Mouse (Mus musculus) neural tube, embryonic 11.5 days (tissue): ENCODE measurements around the gene Trim80. TPM values are rescaled to one million over a fixed set of nuclear protein-coding genes. Genes with fewer than 3 reads are reported as not detected.
"Not testable (repeated sequence)": the region's sequence is repeated elsewhere in the genome, so short reads cannot be mapped to it uniquely, and the experiment has no call there.

Experiments
- ATAC-seq: fragments of 200-750 bp; cut with Nextera tagmentation; 2 replicates; pipeline ENCODE4 v1.8.0; 2017; ENCODE audit warnings: moderate number of reproducible peaks, mild to moderate bottlenecking, moderate TSS enrichment, moderate library complexity; ENCODE audit not compliant: insufficient read depth, low FRiP score, low TSS enrichment
- DNase-seq: peaks from one replicate; pipeline ENCODE4 v3.0.0-alpha.2; 2015; ENCODE audit warnings: low spot score
- H3K27ac ChIP-seq: fragments of 300-500 bp; sonication (generic); 2 replicates; pipeline ENCODE4 v1.5.1; 2014; ENCODE audit warnings: low read depth, mild to moderate bottlenecking, low read length
- H3K27me3 ChIP-seq: fragments of 300-500 bp; sonication (generic); 2 replicates; pipeline ENCODE4 v1.6.1; 2014; ENCODE audit warnings: mild to moderate bottlenecking, low read length, mixed read lengths; ENCODE audit not compliant: control insufficient read depth, insufficient read depth
- H3K36me3 ChIP-seq: fragments of 300-500 bp; sonication (generic); 2 replicates; pipeline ENCODE4 v1.6.1; 2014; ENCODE audit warnings: mild to moderate bottlenecking, low read length, moderate library complexity, mixed read lengths; ENCODE audit not compliant: control insufficient read depth, insufficient read depth
- H3K4me1 ChIP-seq: fragments of 300-500 bp; sonication (generic); 2 replicates; pipeline ENCODE4 v1.6.1; 2014; ENCODE audit warnings: low read length, mixed read lengths; ENCODE audit not compliant: control insufficient read depth, insufficient read depth
- H3K4me2 ChIP-seq: fragments of 300-500 bp; sonication (generic); 2 replicates; pipeline ENCODE4 v1.6.1; 2014; ENCODE audit warnings: low read depth, mild to moderate bottlenecking, moderate library complexity
- H3K4me3 ChIP-seq: fragments of 300-500 bp; sonication (generic); 2 replicates; pipeline ENCODE4 v1.5.1; 2014; ENCODE audit warnings: low read depth, low read length
- H3K9ac ChIP-seq: fragments of 300-500 bp; sonication (generic); 2 replicates; pipeline ENCODE4 v1.6.1; 2014; ENCODE audit warnings: mild to moderate bottlenecking, low read length
- H3K9me3 ChIP-seq: fragments of 300-500 bp; sonication (generic); 2 replicates; pipeline ENCODE4 v1.6.1; 2016; ENCODE audit warnings: low read length; ENCODE audit not compliant: control insufficient read depth
- WGBS: fragments of 180-500 bp; shearing (Covaris S2); extraction: QIAGEN DNeasy Blood & Tissue Kit; methylation state at CpG from one replicate; pipeline ENCODE4 v1.1.7; 2014; 5-methylcytosine and 5-hydroxymethylcytosine counted together
- polyA plus RNA-seq: library from polyadenylated mRNA; unstranded; fragments of >200 nt; fragmentation: Nextera tagmentation; extraction: Ambion mirVana; gene quantifications from 2 replicates; pipeline ENCODE4 v1.2.1, GENCODE M21; 2014

Trim80 gene
- polyA plus RNA-seq, 1 experiment from 2014 or later, result not detected

DNA sequence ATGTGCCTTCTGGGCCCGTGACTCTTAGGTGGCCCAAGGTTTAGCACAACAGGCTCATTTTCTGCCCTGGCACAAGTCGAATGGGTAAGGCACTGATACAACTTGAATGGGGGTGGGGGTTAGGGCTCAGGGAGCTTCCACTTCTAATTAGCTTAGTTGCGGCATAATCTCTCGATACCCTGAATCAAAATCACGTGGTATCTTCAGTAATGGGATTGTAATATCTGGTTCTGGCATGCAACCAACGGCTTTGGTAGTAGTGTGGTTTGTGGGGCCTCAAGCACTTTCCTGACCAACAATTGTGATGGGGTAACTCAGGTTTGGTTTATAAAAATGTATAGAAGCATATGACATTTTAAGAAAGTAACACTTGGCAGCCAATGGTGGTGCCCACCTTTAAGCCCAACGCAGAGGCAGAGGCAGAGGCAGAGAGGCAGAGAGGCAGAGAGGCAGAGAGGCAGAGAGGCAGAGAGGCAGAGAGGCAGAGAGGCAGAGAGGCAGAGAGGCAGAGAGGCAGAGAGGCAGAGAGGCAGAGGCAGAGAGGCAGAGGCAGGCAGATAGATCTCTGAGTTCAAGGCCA lies 12.0 kb downstream of the Trim80 start:
- H3K9me3 ChIP-seq, result no peaks in the 10 kb centered on the region
- no peak overlapping the region for H3K4me2 ChIP-seq
- no peaks in the 10 kb centered on the region for H3K27me3 ChIP-seq
- DNase-seq, result no peak
- H3K27ac ChIP-seq, result no peak overlapping the region
- no peaks in the 10 kb centered on the region for H3K36me3 ChIP-seq
- H3K4me1 ChIP-seq, result no peaks in the 10 kb centered on the region
- H3K9ac ChIP-seq, result no peak overlapping the region
- 89% methylated on average over 7 of the region's 7 CpGs for WGBS
- ATAC-seq, result no peak
- H3K4me3 ChIP-seq, result no peak overlapping the region

GRCm38 (mm10) chr11:115453306-115453705 lies 13.0 kb downstream of the Trim80 start:
- no peaks in the 10 kb centered on the region for H3K27me3 ChIP-seq
- no peaks in the 10 kb centered on the region for H3K36me3 ChIP-seq
- no peak overlapping the region for H3K4me3 ChIP-seq
- no peaks in the 10 kb centered on the region for H3K4me1 ChIP-seq
- no peak for ATAC-seq
- H3K27ac ChIP-seq, result no peak overlapping the region
- 75% methylated on average over 4 of the region's 4 CpGs for WGBS
- H3K9me3 ChIP-seq, result no peaks in the 10 kb centered on the region
- no peak for DNase-seq
- no peak overlapping the region for H3K9ac ChIP-seq
- no peak overlapping the region for H3K4me2 ChIP-seq

DNA sequence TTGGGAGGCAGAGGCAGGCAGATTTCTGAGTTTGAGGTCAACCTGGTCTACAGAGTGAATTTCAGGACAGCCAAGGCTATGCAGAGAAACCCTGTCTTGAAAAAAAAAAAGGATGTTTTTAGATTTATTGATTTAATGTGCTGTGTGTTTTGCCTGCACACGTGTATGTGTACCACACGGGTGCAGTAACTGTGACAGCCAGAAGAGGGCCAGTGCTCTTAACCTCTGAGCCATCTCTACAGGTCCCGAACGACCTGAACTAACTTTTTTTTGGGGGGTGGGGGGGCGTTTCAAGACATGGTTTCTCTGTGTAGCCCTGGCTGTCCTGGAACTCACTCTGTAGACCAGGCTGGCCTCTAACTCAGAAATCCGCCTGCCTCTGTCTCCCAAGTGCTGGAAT lies 14.5 kb downstream of the Trim80 start:
- H3K4me2 ChIP-seq, H3K27me3 ChIP-seq, H3K4me1 ChIP-seq, H3K9me3 ChIP-seq, H3K9ac ChIP-seq, ATAC-seq, H3K4me3 ChIP-seq, DNase-seq, H3K36me3 ChIP-seq, H3K27ac ChIP-seq: not testable (repeated sequence)
- 86% methylated on average over 6 of the region's 6 CpGs for WGBS

- H3K4me1 ChIP-seq, result no peaks in the 10 kb centered on the region
- H3K9ac ChIP-seq, result no peak overlapping the region
- H3K4me3 ChIP-seq, result no peak overlapping the region
- ATAC-seq (no peak), DNase-seq (no peak)
- no peak overlapping the region for H3K27ac ChIP-seq
- H3K27me3 ChIP-seq, result no peaks in the 10 kb centered on the region
- no peaks in the 10 kb centered on the region for H3K36me3 ChIP-seq
- H3K9me3 ChIP-seq, result no peaks in the 10 kb centered on the region
- WGBS, result 86% methylated on average over 15 of the region's 15 CpGs
- H3K4me2 ChIP-seq, result no peak overlapping the region
Observed at GRCm38 (mm10) chr11:115455619-115456018, 15.3 kb downstream of the Trim80 start.

GRCm38 (mm10) chr11:115456182-115456581 lies 15.8 kb downstream of the Trim80 start:
- DNase-seq (no peak), ATAC-seq (no peak)
- Histone ChIP-seq H3K4me3 (no peak overlapping the region), H3K27me3 (no peaks in the 10 kb centered on the region), H3K36me3 (no peaks in the 10 kb centered on the region), H3K4me1 (no peaks in the 10 kb centered on the region), H3K9ac (no peak overlapping the region), H3K9me3 (no peaks in the 10 kb centered on the region), H3K27ac (no peak overlapping the region), H3K4me2 (no peak overlapping the region)
- WGBS, result 94% methylated on average over 5 of the region's 5 CpGs

- DNase-seq (peak; percentile 18), ATAC-seq (no peak)
- Histone ChIP-seq H3K27me3 (no peaks in the 10 kb centered on the region), H3K9ac (no peak overlapping the region), H3K4me1 (no peaks in the 10 kb centered on the region), H3K27ac (no peak overlapping the region), H3K36me3 (no peaks in the 10 kb centered on the region), H3K4me2 (no peak overlapping the region), H3K4me3 (no peak overlapping the region), H3K9me3 (no peaks in the 10 kb centered on the region)
- 39% methylated on average over 6 of the region's 6 CpGs for WGBS
Observed at GRCm38 (mm10) chr11:115457405-115457804, 17.1 kb downstream of the Trim80 start.

- Histone ChIP-seq H3K4me3 (no peak overlapping the region), H3K27me3 (no peaks in the 10 kb centered on the region), H3K36me3 (no peaks in the 10 kb centered on the region), H3K9me3 (no peaks in the 10 kb centered on the region), H3K4me1 (no peaks in the 10 kb centered on the region), H3K27ac (no peak overlapping the region), H3K9ac (no peak overlapping the region), H3K4me2 (no peak overlapping the region)
- ATAC-seq (no peak), DNase-seq (no peak)
- WGBS, result 20% methylated on average over 8 of the region's 8 CpGs
Observed at GRCm38 (mm10) chr11:115460976-115461375, 20.6 kb downstream of the Trim80 start.

- H3K36me3 ChIP-seq, result no peaks in the 10 kb centered on the region
- H3K9ac ChIP-seq, result no peak overlapping the region
- H3K27ac ChIP-seq, result no peak overlapping the region
- H3K27me3 ChIP-seq, result no peaks in the 10 kb centered on the region
- no peak overlapping the region for H3K4me3 ChIP-seq
- DNase-seq (no peak), ATAC-seq (no peak)
- WGBS, result 81% methylated on average over 5 of the region's 5 CpGs
- no peak overlapping the region for H3K4me2 ChIP-seq
- H3K4me1 ChIP-seq, result 0 out of 2 replicates have a peak, but pooled peaks cover 2% of the 10 kb centered on the region
- H3K9me3 ChIP-seq, result no peaks in the 10 kb centered on the region
Observed at GRCm38 (mm10) chr11:115461846-115462242, 21.5 kb downstream of the Trim80 start.

GRCm38 (mm10) chr11:115462243-115462891 lies 22.0 kb downstream of the Trim80 start, which contains the start of gene Slc16a5:
Slc16a5 (plus strand) TSS chr11:115462474.
- Histone ChIP-seq H3K4me2 (no peak within 1 kb of the TSS), H3K4me3 (no peak within 1 kb of the TSS), H3K9me3 (no peaks in the 10 kb centered on the region), H3K27me3 (no peaks in the 10 kb centered on the region), H3K9ac (no peak within 1 kb of the TSS), H3K27ac (no peak within 1 kb of the TSS), H3K36me3 (no peaks in the 10 kb centered on the region), H3K4me1 (peaks cover 3% of the 10 kb centered on the region; the same call in 1 of the 2 replicates)
- 78% methylated on average over 16 of the region's 16 CpGs for WGBS
- DNase-seq (no peak), ATAC-seq (no peak)
